Mouse (Mus musculus) lung, adult 18-20 months (tissue): Measurements from ENCODE around the gene Crtc1.

Experiments used
- DNase-seq, 2 experiments: peaks; one replicate each; pipeline ENCODE4 v3.0.0; 2022; ENCODE audit warnings: mixed read lengths in 2 of 2

Gene Crtc1

DNA sequence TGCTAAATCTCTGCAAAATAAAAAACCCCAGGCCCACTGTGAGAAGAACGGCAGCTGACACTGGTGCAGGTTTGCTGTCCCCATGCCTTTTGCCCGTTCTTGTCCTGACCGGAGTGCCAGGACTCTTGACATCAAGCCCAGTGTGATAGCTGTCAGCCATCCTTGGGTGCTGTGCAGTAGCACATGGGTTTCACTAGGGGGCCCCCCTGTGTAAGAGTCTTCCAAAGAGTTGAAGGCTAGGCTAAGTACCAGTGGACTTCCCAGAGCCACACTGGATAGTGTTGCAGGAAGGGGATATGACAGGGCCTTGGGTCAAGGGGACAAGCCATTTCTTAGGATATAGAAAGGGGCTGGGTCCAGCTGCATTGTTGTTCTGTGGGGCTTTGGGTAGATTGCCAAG lies 56.1 kb downstream of the Crtc1 start:
- DNase-seq = peak; percentile 68 to 75

DNA sequence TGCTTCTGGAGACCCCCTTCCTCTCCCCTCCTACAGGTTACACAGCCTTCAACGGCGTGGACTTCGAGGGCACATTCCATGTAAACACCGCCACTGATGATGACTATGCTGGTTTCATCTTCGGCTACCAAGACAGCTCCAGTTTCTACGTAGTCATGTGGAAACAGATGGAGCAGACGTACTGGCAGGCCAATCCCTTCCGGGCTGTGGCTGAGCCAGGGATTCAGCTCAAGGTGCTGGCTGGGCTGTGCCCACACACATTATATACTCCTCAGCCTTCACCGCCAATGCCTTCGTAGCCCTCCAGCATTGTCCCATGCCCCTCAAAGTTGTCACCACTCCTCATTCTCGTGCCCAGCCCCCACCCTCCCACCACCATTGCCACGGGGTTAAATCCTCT lies 59.3 kb downstream of the Crtc1 start:
- no peak for DNase-seq

DNA sequence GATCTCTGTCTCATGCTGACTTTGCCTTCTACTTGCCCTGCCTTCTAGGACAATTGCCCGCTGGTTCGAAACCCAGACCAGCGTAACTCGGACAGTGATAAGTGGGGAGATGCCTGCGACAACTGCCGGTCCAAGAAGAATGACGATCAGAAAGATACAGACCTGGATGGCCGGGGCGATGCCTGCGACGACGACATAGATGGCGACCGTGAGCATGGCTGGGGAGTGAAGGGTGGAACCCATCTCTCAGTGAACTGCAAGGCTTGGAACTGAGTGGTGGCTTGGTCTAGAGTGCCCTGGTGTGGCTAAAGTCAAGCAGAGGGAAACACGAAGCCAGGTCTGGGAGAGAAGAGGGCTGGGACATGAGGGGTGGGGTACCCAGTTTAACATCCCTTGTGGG lies 62.3 kb downstream of the Crtc1 start:
- DNase-seq = no peak

DNA sequence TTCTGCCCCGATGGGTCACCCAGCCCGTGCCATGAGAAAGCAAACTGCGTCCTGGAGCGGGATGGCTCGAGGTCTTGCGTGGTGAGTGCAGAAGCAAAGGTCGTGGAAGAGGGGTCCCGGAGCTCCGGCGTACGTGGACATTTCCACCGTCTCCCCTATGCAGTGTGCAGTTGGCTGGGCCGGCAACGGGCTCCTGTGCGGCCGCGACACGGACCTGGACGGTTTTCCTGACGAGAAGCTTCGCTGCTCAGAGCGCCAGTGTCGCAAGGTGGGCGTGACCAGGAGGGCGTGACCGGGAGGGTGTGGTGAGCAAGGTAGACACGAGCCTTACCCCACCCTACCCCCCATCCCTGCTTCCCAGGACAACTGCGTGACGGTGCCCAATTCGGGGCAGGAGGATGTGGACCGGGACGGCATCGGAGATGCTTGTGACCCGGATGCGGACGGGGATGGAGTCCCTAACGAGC lies 63.1 kb downstream of the Crtc1 start:
- peak in 1 of 2 experiments; percentile 46 for DNase-seq

DNA sequence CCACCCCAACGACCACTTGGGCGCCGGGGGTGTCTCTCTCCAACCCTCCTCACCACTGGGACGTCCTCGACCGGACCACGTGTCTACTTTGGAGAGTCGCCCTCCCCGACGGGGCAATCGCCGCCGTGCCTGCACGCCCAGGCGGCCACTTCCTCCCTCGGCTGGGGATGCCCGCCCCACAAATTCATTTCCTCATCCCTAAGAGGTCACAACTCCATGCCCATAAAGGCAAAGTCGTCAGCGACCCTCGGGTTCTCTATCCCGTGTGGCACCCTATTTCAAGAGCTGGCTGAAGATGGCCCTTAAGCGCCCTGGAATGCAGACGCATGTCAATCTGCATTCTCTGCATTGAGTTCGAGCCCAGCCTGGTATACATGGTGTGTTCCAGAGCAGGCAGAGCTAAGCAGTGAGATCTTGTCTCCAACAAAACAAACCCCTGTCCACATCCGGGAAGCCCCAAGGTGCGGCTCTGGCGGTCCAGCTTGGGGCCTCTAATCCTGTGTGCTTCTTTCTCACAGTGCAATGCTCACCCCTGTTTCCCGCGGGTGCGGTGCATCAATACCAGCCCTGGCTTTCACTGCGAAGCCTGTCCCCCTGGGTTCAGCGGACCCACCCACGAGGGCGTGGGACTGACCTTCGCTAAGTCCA lies 64.0 kb downstream of the Crtc1 start:
- DNase-seq = peak; percentile 27 to 41

DNA sequence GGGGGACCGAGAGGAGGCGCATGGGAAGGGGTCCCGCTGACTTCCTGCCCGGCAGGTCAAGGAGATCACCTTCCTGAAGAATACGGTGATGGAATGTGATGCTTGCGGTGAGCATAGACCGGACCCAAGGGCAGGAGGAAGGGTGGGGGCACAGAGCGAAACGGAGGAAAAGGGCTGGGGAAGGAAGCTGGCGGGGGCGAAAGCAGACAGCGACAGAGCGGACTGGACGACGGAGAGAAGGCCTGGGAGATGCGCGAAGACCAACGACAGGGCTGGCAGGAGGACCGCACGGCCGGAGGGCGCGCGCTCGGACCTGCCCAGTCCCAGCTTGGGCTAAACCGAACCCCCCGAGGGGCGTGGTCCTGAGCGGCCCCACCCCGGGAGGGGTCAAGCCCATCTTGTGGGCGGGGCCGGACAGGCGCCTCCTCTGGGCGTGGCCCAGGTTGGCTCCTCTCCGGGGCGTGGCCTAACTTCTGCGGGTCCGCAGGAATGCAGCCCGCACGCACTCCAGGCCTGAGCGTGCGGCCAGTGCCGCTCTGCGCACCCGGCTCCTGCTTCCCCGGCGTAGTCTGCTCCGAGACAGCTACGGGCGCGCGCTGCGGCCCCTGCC lies 65.0 kb downstream of the Crtc1 start:
- peak; percentile 80 to 85 for DNase-seq

DNA sequence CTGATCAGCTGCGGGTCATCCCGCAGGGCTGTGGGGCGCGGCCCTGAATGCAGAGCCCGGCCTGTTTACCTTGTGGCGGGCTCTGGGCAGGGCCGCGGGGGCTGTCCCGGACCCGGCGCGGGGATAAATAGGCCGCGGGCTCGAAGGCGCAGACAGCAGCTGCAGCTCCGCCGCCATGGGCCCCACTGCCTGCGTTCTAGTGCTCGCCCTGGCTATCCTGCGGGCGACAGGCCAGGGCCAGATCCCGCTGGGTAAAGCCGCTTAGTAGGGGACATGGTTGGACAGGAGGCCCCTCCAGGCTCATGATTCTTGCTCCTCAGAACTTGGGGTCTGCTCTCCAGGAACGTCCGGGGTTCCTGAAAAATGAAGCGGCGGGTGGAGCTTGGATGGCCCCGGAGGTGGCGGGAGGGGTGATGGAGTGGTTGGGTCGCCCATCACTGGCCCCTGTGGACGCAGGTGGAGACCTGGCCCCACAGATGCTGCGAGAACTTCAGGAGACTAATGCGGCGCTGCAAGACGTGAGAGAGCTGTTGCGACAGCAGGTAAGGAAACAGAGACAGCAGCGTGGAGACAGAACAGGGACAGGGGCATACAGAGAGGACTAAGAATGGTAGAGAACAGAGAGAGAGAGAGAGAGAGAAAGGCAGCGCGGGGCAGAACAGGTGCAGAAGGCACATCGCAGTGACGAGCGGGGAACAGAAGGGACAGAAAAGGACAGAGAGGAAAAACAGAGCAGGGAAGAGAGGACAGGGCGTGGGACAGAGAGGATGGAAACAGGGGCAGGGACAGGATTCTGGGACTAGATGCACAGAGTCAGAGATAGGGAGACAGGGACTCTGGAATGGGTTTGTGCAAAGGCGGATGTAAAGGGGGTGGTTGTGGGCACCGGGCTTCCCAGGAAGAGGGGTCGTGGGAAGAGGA lies 65.7 kb downstream of the Crtc1 start, which contains the start of gene Comp:
Comp (plus strand) TSS at position 162 of the 921 bp plus-strand sequence.
- DNase-seq = no peak

DNA sequence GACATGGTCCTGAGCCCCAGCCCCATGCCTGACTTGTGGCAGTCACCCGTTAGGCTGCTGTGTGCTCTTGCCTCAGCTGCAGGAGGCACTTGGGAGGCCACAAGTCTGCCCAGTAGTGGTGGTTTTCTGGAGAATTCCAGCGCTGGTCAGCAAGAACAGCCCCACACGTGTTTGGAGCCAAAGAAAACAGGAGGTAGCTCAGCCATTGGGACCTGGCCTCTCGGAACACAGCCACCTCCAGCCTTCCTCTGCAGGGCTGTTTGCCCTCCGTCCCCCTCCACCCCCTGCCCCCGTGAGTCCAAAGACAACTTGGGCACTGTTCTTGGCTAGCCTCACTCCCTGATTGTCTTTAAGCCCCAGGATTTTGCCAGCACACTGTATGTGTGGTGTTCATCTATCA lies 67.4 kb downstream of the Crtc1 start:
- DNase-seq = no peak

DNA sequence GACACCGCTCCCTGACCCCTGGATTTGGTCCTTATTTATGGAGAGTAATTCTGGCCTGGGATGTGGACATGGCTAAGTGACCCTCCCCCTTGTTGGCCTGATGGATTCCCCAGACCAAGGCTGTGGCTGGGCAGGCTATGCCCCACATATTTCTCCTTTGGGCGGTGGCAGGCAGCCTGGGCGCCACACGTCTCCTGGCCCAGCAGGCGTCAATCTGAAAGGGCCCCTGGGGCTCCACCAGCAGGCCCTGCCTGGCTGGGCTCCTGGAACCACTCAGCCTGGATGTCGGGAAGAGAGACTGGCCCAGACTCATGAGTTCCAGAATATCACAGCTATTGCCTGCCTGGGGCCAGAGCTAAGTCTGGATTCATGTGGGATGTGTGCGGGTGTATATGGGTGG lies 68.9 kb downstream of the Crtc1 start:
- DNase-seq = no peak

DNA sequence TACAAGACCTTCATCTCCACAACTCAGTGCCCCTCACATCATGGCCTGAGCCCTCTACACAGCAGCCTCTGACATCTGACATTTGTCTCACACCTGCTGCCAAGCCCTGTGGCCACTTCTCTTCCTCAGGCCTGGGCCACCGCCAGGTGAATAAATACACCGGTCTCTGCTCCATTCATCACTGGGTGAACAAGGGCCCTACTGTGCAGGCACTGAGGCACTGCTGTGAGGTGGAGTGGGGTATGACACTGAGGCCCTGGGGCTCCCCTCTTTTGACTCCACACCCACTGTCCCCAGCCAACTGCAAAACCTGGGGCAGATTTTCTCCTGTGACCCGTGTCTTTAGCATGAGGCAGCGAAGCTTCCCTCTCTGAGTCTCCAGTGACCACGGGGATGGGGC lies 72.8 kb downstream of the Crtc1 start:
- DNase-seq = no peak

DNA sequence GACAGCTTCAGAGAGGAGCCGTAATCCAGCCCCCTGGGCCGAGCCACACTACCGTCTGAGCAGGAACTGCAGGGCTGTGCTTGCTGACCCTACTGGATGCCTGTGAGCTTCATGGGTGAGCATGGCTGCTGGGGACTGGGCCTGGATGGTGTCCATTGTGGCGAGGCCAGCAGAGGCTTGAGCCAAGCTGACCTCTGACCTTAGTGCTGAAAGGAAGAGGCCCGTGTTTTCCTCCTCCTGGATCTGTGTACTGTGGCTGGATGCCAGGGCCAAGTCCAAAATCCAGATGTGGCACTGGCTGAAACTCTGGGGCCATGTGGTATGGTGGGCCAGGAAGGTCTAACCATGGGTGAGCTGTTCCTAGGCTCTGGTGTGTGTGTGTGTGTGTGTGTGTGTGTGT lies 75.3 kb downstream of the Crtc1 start:
- peak in 1 of 2 experiments; percentile 40 for DNase-seq

DNA sequence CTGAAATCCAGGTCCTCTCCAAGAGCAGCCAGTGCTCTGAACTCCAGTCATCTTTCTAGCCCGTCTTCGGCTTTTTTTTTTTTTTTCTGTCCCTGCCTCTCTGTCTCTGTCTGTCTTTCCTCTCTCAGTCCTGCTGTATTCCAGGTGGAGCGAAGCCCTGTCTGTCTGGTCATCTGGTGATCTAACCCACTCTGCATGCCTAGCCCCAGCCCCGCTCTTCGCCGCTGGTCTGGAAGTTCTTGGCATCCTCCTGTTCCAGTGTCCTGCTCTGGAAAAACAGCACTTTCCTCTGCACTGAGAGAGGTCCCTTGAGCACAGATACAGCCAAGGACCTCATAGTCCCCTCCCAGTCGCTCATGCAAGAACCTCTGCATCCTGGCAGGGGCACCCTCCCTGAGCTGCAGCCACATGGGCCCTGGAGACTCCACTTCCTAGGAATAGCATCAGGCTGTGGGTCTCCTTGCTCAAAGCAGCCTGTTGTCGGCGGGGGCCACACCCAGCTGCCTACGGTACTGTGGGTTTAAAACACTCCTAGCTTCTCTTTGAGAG lies 77.8 kb downstream of the Crtc1 start:
- DNase-seq = no peak

DNA sequence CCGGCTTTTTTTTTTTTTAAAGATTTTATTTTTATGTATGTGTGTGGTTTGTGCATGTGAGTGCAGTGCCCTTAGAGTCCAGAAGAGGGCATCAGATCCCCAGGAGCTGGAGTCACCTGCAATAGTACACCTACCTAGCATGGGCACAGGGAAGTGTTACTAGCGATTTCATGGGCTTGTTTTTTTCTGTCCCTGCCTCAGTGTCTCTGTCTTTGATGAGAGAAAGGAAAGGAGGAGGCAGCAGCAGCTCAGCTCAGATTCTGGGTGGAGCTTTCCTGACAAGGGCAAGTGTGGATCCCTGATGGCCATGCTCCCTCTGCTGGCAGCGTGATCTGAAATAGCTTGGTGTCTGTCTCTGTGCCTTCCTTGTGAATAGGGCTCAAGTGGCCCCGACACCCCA lies 78.6 kb downstream of the Crtc1 start:
- DNase-seq = no peak

DNA sequence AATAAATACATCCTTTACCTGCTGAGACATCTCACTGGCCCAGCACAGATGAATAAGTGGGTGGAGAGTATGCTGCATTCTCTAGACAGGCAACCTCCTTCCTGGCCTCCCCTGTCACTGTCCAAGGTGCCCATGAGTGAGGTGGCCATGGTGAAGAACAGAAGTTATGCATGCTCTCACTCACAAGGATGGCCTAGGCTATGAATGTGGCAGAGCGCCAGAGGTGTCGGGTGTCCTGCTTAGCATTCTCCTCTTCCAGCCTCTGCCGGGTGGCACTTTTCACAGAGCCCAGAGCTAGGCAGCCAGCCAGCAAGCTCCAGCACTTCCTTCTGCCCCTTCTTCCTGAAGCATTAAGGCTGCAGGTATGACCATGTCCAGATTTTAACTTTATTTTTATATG lies 80.0 kb downstream of the Crtc1 start:
- DNase-seq = peak in 1 of 2 experiments; percentile 46

DNA sequence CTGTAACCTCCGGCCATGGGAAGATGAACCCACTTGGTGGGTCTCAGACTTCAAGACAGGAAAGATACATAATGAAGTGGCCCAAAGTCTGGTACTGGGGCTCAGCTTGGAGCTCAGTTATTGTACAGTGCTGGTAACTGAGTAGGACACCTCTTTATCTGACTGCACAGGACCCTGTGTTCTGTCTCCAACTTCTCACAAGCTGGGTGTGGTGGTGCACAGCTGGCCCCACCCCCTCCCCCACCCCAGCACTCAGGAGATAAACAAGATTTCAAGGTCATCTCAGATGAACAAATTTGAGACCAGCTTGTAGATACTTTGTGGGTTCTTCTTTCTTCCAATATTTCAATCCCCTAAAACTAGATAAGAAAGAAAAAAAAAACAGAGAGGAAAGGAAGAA lies 83.3 kb downstream of the Crtc1 start:
- no peak for DNase-seq

DNA sequence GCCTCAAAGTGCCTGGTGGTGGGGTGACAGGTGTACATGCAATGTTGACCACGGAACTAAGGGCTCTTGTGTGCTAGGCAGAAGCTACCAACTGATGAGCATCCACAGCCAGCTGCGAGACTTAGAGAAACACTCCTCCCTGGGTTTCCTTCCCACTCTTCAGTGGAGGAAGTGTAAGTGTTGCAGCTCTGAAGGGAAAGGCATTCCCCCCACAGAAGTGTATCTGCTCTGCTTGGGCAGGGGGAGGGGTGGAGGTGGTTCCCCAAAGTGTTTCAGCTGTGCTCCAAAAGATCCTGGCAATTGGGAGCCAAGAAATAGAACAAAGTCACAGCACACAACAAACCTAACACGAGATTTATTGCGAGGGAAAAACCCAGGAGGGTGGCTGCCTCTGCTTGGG lies 85.4 kb downstream of the Crtc1 start:
- DNase-seq = no peak

DNA sequence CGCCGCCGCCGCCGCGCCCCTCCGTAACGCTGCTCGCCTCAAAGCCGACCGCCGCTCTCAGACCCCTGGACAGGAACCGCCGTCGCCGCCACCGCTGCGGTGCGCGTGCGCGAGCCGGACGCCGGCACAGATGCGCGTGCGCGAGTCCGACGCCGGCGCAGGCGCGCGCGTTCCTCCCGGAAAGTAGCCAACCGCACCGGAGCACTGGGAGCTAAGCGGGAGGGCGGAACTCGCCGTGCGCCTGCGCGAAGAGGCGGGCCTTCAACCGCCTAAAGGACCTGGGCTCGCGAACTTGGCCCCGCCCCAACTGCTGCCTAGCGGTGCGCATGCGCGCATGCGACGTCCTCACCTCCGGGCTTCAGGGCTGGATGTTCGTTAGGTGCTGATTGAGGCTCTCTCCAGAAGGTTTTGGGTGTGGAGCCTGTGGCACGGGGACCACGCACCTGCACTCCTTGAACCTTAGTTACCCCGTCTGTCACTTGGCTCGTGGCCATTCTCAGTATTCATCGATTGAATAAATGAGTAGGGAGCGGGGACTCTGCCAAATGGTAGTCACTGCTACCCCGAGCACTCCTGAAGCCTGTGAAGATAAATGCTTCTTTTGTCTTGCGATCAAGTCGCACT lies 86.1 kb downstream of the Crtc1 start, which contains the start of gene Upf1:
Upf1 (minus strand) TSS at position 85 of the 624 bp plus-strand sequence.
- peak; percentile 98 to 99 for DNase-seq

DNA sequence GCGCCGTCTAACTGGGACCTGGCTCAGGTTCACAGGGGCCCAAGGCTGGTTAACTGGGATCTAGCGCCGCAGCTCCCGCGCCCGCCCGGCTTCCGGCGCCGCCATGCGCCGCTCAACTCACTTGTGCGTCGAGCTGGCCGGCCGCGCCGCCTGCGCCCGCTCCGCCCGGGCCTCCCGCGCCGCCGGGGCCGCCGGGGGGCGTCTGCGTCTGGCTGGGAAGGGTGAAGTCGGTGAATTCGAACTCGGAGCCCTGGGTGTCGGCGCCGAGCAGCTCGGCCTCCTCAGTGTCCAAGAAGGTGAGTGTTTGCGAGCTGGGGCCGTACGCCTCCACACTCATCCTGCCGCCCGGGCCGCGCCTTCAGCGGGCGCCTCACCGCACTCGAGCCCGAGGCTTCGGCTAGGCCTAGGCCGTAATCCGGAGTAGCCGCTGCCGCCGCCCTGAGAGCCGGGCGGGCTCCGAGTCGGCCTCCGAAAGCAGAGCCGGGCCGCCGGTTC lies 86.7 kb downstream of the Crtc1 start:
- no peak for DNase-seq

DNA sequence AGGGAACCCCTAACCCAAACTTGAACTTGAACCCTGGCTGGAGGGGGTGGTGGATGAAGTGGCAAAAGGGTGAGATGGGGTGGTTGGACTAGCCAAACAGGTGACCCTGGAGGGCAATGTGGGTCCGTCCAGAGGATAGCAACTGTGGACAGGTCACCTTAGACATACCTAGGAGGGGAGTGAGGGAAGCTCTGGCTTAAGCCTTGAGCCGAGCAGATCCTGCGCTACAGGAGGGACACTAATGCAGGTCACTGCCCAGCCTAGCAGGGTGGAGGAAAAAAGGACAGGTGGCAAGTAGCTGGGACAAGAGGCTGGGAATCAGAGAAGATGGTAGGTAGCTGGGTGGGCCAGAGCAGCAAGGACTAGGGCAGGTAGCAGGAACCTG lies 87.4 kb downstream of the Crtc1 start:
- no peak for DNase-seq

DNA sequence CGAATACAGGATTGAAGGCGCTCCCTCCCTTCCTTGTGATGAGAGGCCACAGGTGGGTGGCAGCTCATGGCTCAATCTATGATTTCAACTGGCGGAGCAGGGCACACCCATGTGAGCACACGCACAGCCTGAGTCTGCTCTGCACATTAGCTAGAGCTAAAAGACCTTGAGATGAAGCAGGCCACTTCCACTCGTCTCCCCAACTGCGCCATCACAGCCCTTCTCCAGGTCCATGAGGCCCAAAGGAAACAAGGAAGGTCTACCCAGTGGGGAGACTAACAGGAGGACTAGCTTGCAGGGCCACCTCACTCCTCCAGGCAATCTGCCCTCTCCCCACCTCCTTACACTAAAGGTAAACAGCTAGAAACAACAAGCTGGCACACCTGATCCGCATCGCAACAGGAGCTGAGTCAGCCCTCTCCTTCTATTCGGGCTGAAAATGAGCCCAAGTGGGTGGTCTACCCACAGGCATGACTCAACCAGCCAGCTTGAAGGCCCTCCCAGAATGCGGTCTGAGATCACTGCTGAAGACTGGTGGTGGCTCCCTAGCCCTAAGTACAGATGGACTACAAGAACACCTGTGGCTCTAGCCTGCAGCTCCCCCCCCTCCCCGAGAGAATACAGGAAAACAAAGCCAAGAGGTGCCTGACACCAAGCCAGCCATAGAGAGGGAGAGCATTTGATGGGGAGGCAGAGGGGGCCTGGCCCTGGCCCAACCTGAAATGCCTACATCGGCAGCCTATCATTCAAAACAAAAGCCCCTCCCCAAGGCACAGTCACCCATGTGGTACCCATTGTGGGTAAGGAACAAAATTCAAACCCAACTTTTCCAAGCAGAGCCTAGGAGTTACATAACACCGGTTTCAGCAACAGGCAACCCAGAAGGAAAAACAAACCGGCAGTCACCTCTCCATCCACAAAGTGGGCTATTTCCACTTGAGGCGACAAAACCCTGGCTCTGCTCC lies 88.1 kb downstream of the Crtc1 start:
- DNase-seq = peak; percentile 34 to 53

DNA sequence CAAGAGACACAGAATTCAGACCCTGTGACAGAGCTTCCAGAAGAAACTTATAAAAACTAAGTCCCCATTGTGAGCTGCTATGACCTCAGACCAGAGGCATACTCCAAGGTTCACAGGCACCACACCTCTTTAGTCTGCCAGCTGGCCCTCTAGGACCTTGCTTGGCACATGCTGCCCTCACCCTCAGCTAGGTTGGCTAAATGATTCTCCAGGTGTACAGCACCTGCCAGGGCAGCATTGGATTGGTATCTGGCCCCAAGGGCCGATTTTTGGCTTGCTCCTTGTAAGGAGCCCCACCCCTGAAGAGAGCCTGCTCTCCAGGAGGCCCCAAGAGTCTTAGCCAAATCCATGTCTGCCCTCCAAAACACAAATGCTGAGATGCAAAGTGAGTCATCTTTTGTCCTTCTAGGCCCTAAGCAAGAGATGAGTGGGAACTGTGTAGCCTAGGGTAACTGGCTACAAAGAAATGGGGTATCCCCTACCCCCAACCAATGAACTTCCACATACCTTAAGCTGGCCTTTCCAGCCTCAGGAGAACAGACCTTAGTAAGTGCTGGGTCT lies 91.4 kb downstream of the Crtc1 start:
- no peak for DNase-seq
